Mouse (Mus musculus): Measurements from ENCODE around the gene Ppfibp1. TPM values are rescaled to one million over a fixed set of nuclear protein-coding genes. Genes with fewer than 3 reads are reported as not detected.

Ppfibp1 gene
- total RNA-seq, 1 experiment from 2014 or later: 29.1 TPM

- ATAC-seq (replicated peaks in 1 of 2; ENCODE audit: insufficient read depth in 1 of 2, low FRiP score in 2 of 2, low TSS enrichment in 1 of 2, low read depth in 1 of 2, poor library complexity in 2 of 2, severe bottlenecking in 2 of 2): no peak
Measured at GRCm38 (mm10) chr6:146906000-146906786, 17.9 kb downstream of the Ppfibp1 start.

DNA sequence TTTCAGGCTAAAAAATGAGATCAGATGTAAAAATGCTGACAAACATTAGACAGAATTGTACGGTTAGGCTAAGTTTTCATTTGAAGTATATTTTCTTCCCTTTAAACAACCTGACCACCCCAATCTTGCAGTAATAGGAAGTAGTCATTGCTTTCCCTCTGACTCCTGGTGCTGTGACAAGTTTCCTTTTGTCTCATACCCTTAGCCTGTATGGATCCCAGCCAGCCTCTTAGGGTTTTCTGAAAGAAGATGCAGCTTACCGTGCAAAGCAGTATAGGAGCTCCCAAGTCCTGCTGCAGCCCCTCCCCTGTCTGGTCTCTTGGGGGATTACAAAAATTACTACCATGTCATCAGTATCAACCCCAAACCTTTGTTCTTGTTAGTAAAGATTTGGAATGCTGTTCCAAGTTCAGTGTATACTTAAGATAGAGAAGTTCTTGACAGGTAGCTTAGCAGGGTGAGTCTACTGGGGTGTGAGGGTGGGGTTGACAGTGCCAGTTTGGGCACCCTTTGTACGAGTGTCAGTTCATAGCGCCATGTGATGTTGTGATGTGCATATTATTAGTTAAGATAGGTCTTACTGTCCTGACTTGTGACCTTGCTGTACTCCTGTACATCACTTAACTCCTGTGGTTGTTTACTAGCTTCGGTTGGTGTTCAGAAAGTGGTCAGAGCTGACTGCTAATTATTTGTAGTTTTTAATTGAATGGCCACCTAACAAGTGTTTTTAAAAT, 18.9 kb downstream of the Ppfibp1 start:
- no peak for ATAC-seq (replicated peaks in 1 of 2; ENCODE audit: insufficient read depth in 1 of 2, low FRiP score in 2 of 2, low TSS enrichment in 1 of 2, low read depth in 1 of 2, poor library complexity in 2 of 2, severe bottlenecking in 2 of 2)

GRCm38 (mm10) chr6:146907795-146908190, 19.5 kb downstream of the Ppfibp1 start:
- no peak for ATAC-seq (replicated peaks in 1 of 2; ENCODE audit: insufficient read depth in 1 of 2, low FRiP score in 2 of 2, low TSS enrichment in 1 of 2, low read depth in 1 of 2, poor library complexity in 2 of 2, severe bottlenecking in 2 of 2)

DNA sequence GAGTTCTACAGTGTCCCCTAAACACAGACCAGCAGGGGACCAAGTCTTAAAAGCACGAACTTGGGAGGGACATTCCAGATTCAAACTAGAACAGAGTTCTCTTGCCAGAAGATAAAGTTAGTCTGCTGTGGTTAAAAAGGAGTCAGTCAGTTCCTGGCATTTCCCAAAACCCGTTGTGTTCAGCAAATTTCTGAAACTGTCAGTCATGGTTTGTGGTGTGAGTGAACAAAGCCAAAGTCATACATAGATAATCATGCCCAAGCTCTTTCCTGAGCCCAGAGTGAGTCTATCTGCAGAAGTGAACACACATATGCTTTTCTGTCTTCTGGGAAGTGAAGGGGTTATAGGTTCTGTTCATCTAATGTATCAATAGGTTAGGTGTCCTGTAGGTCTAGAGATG, 20.5 kb downstream of the Ppfibp1 start:
- peak; percentile 32 to 63; a peak in 2 of 4 replicates for ATAC-seq (replicated peaks in 1 of 2; ENCODE audit: insufficient read depth in 1 of 2, low FRiP score in 2 of 2, low TSS enrichment in 1 of 2, low read depth in 1 of 2, poor library complexity in 2 of 2, severe bottlenecking in 2 of 2)

GRCm38 (mm10) chr6:146909725-146910489, 21.6 kb downstream of the Ppfibp1 start:
- ATAC-seq (replicated peaks in 1 of 2; ENCODE audit: insufficient read depth in 1 of 2, low FRiP score in 2 of 2, low TSS enrichment in 1 of 2, low read depth in 1 of 2, poor library complexity in 2 of 2, severe bottlenecking in 2 of 2): no peak

DNA sequence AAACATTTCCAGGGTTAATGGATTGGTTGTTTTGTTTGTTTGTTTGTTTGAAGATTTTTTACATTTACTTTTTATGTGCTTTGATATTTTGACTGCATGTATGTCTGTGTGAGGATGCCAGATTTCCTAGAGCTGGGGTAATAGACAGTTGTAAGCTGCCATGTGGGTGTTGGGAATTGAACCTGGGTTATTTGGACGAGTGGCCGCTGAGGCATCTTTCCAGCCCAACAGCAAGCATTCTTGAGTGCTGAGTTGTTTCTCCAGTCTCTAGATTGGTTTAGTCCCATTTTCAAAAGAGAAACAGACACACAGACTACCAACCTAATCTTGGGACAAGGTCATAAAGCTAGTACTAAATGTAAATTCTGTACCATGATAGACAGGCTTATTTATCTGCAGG, 22.5 kb downstream of the Ppfibp1 start:
- no peak for ATAC-seq (replicated peaks in 1 of 2; ENCODE audit: insufficient read depth in 1 of 2, low FRiP score in 2 of 2, low TSS enrichment in 1 of 2, low read depth in 1 of 2, poor library complexity in 2 of 2, severe bottlenecking in 2 of 2)

GRCm38 (mm10) chr6:146912835-146913488, 24.7 kb downstream of the Ppfibp1 start:
- ATAC-seq (replicated peaks in 1 of 2; ENCODE audit: insufficient read depth in 1 of 2, low FRiP score in 2 of 2, low TSS enrichment in 1 of 2, low read depth in 1 of 2, poor library complexity in 2 of 2, severe bottlenecking in 2 of 2): peak; percentile 25 to 43; a peak in 2 of 4 replicates

DNA sequence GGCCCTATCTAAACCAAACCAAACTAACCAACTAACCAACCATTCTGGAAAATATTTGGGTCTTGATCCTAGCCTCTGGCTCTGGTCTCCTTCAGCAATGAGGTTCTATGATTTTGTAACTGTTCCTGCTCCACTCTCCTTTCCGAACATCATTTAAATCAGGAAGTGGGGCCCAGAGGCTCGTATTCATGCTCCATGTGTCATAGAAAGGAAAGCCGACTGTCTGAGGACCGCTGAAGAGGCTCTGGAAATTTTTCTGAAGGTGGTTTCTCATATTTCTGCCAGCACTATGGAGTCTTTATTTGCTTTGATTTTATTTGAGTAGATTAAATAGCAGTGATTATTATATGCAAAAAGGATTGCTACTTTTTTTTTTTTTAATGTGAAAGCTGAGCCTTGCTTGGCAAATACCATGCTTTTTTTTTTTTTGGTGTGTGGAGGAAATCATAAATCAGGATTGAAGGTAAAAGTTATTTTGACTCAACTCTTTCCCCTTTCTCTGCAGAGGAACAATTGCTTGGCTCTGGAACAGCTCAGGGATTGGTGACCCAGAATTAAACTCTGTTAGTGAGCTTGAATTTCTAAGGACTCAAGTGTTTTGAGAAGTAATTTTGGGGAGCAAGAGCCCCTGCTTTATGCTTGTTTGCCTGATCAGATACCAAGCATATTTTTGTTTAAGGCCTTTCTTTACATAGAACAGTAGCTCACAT, 25.4 kb downstream of the Ppfibp1 start:
- ATAC-seq (replicated peaks in 1 of 2; ENCODE audit: insufficient read depth in 1 of 2, low FRiP score in 2 of 2, low TSS enrichment in 1 of 2, low read depth in 1 of 2, poor library complexity in 2 of 2, severe bottlenecking in 2 of 2): peak; percentile 5 to 22; a peak in 2 of 4 replicates

DNA sequence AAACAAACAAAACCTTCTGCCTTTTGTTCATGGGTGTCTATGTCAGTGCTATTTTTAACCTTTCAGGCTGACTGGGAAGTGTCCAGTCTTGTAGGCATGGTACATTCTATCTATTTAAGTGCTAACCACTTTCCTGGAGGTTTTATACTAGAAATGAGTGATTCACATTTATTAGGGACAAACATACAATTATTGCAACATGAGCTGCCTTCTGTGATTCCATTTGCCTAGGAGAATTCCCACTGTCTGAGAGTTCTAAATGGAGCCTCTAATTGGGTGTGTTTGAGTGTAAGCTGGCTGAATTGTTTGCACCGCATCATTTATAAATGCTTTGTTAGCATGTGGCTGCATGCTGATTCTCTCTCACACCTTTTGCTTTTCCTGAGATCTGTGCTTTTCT, 27.5 kb downstream of the Ppfibp1 start:
- ATAC-seq (replicated peaks in 1 of 2; ENCODE audit: insufficient read depth in 1 of 2, low FRiP score in 2 of 2, low TSS enrichment in 1 of 2, low read depth in 1 of 2, poor library complexity in 2 of 2, severe bottlenecking in 2 of 2): no peak

DNA sequence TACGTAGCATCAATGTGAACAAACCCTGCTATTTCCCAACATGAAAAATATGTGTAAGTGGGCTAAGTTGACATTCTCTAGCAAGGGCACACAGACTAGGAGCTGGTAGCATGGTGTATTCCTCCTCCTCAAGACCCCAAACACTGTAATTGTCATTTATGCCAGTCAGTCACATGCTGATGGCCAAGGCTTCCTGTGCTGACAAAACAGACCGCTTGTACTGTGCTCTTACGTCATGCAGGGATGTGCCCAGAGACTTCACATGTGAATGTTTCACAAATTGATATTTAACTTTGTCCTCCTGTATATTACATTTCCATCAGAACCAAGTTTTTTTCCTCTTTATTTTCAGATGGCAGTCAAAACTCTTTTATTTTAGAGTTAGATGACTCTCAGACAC, 29.1 kb downstream of the Ppfibp1 start:
- ATAC-seq (replicated peaks in 1 of 2; ENCODE audit: insufficient read depth in 1 of 2, low FRiP score in 2 of 2, low TSS enrichment in 1 of 2, low read depth in 1 of 2, poor library complexity in 2 of 2, severe bottlenecking in 2 of 2): no peak

- no peak for ATAC-seq (replicated peaks in 1 of 2; ENCODE audit: insufficient read depth in 1 of 2, low FRiP score in 2 of 2, low TSS enrichment in 1 of 2, low read depth in 1 of 2, poor library complexity in 2 of 2, severe bottlenecking in 2 of 2)
Measured at GRCm38 (mm10) chr6:146918341-146918740, 30.1 kb downstream of the Ppfibp1 start.

DNA sequence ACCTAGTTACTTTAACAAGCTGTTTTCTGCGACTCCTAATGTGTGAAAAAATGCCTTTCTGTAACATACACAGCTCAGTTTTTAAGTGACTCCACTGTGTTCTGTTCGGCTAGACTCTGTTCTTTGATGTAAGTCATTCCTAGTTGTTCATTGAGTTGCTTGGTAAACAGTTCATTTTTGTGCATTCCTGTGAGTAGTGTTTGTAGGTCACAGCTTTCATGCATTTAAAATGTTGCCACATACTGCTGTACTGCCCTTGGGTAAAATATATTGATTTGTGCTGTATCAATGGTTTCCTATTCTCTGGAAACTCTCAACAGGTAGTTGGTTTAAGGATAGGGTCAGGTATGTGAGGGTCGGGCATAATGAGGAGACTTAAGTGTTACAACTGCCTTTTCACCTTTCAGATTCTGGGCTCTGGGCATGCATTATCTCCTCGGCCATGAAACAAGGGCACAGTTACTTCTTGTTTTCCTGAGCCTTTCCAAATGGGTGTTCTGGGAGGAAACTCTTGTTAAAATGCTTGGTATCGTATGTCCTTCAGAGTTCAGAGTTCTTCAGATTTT, 38.2 kb downstream of the Ppfibp1 start:
- ATAC-seq (replicated peaks in 1 of 2; ENCODE audit: insufficient read depth in 1 of 2, low FRiP score in 2 of 2, low TSS enrichment in 1 of 2, low read depth in 1 of 2, poor library complexity in 2 of 2, severe bottlenecking in 2 of 2): no peak

DNA sequence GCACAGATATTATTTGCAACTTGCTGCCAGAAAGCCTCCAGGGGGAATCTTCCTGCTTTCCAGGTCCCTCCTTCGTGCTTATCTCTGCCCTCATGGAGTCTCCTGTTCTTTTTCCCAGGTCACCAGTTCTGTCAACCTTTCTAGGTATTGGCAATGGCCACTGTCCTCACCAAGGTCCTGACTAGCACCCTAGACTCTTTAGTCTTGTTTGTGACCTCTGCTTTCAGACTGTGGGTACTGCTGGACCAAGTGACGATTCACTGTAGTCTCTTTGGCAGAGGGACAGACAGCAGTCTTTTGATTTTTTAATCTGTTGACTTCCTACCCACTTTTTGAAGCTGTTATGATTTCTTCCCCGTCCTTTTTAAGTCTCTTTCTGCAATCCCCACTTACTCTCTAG, 39.8 kb downstream of the Ppfibp1 start:
- ATAC-seq (replicated peaks in 1 of 2; ENCODE audit: insufficient read depth in 1 of 2, low FRiP score in 2 of 2, low TSS enrichment in 1 of 2, low read depth in 1 of 2, poor library complexity in 2 of 2, severe bottlenecking in 2 of 2): no peak

DNA sequence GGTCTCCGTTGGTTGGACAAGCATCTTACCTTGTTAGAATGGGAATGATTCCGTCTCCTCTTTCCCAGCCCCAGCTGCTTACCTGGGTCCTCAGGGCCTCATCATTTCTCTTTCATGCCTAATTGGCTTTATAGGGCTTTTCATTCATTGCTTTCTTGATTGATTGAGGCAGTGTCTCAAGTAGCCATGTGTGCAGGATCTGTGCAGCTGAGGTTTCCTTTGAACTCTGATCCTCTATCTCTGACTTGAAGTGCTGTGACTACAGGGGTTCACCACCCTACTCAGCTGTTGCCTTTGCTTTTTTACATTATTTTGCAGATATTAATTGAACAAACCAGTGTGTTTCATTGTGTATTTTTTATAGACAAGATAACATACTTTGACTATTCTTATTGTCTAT, 40.7 kb downstream of the Ppfibp1 start:
- no peak for ATAC-seq (replicated peaks in 1 of 2; ENCODE audit: insufficient read depth in 1 of 2, low FRiP score in 2 of 2, low TSS enrichment in 1 of 2, low read depth in 1 of 2, poor library complexity in 2 of 2, severe bottlenecking in 2 of 2)

DNA sequence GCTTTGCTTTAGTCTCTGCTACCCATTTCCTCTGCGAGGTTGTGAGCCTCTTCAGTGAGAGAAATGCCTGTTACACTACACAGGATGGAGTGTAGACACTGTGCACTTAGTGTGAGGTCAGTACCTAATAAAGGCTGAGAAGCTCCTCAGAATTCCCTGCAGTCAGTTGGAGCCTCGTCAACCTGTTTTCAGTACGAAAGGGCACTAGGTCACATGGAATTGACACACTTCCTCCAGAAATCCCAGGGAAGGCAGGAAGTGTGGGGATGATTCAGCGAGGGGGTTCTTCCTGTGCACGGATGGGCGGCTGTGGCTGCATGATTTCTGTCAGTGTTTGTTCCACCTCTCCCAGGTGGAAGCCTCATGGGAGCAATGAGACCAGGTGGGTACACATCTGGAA, 44.8 kb downstream of the Ppfibp1 start:
- ATAC-seq (replicated peaks in 1 of 2; ENCODE audit: insufficient read depth in 1 of 2, low FRiP score in 2 of 2, low TSS enrichment in 1 of 2, low read depth in 1 of 2, poor library complexity in 2 of 2, severe bottlenecking in 2 of 2): no peak

- no peak for ATAC-seq (replicated peaks in 1 of 2; ENCODE audit: insufficient read depth in 1 of 2, low FRiP score in 2 of 2, low TSS enrichment in 1 of 2, low read depth in 1 of 2, poor library complexity in 2 of 2, severe bottlenecking in 2 of 2)
Measured at GRCm38 (mm10) chr6:146935957-146936356, 47.7 kb downstream of the Ppfibp1 start.

GRCm38 (mm10) chr6:146939026-146939425, 50.7 kb downstream of the Ppfibp1 start:
- no peak for ATAC-seq (replicated peaks in 1 of 2; ENCODE audit: insufficient read depth in 1 of 2, low FRiP score in 2 of 2, low TSS enrichment in 1 of 2, low read depth in 1 of 2, poor library complexity in 2 of 2, severe bottlenecking in 2 of 2)
